9 mouse cellular contexts compared by ENCODE assay signal in the genomic region with DNA sequence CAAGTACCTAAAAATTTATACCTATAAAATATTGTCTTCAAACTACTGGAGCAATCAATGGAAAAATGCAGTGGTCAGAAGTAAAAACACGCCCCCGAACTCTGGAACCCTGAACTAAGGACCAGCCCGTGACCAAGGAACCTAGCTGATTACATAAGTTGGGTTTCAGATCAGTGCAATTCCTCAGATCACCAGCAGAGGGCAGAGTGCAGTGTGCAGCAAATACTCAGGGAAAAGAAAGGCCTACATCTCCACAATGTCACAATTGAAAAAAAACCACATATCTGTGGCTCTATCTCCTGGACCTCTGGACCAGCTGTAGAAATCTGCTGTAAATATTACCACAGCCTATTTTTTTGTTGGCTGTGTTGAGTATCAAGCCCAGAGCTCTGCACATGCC. TPM values are rescaled to one million over a fixed set of nuclear protein-coding genes. Genes with fewer than 3 reads are reported as not detected.
DNase-seq lines count a peak whose midpoint lies in the region; ATAC-seq lines count a peak whose summit lies in the region.
"Had no signal": no experiment of that assay in that cellular context is flagged by ENCODE, and none has a peak within 500 bp of the region (broad histone marks: within the 10 kb centered on the region; RNA-seq: fewer than 3 reads in every experiment).

No protein-coding gene starts in this region.

- H3K4me1 ChIP-seq in heart, embryonic 12.5 days (replicated peaks) = no peaks in the 10 kb centered on the region
- peaks cover 3% of the 10 kb centered on the region for H3K4me1 ChIP-seq in embryonic facial prominence, embryonic 10.5 days

- DNase-seq in heart, adult 18-20 months = peak; percentile 82 to 91
- peak; percentile 70 for DNase-seq in adrenal gland, postnatal 25 days
- DNase-seq in embryonic facial prominence, embryonic 10.5 days (ENCODE audit: low spot score) = peak; percentile 76
- DNase-seq in heart, postnatal 4 days = peak; percentile 87
- DNase-seq in left cerebral cortex, postnatal 10 days (ENCODE audit: extremely low spot score in 1 of 2, low spot score in 2 of 2) = peak; percentile 79 to 81
- peak; percentile 68 to 90 for DNase-seq in spleen, postnatal 4 days (ENCODE audit: low spot score in 2 of 2)

- intact Hi-C loops in left cerebral cortex, postnatal 10 days (cut with DNase I) = no loop called here

- H3K4me2 ChIP-seq in heart, embryonic 12.5 days = no peak overlapping the region

- H3K36me3 ChIP-seq in heart, embryonic 12.5 days = peaks cover 56% of the 10 kb centered on the region
- H3K36me3 ChIP-seq in embryonic facial prominence, embryonic 10.5 days (replicated peaks) = peaks cover 46% of the 10 kb centered on the region

- H3K27me3 ChIP-seq in heart, embryonic 12.5 days (replicated peaks) = no peaks in the 10 kb centered on the region
- H3K27me3 ChIP-seq in embryonic facial prominence, embryonic 10.5 days (replicated peaks; ENCODE audit: low read depth, poor library complexity, severe bottlenecking) = no peaks in the 10 kb centered on the region
- H3K27me3 ChIP-seq: megakaryocyte, embryonic 14.5 days had no signal

- no peak for ATAC-seq in heart, embryonic 12.5 days (ENCODE audit: insufficient number of reproducible peaks, low FRiP score)
- ATAC-seq in monocyte, adult 5-6 weeks (replicated peaks; ENCODE audit: insufficient number of reproducible peaks, low FRiP score, low TSS enrichment, poor library complexity, severe bottlenecking) = peak; percentile 77

- no peak overlapping the region for H3K9ac ChIP-seq in heart, embryonic 12.5 days

- H3K27ac ChIP-seq in heart, embryonic 12.5 days (ENCODE audit: poor library complexity, severe bottlenecking) = no peak overlapping the region
- H3K27ac ChIP-seq in embryonic facial prominence, embryonic 10.5 days (replicated peaks) = no peak overlapping the region

- no peaks in the 10 kb centered on the region for H3K9me3 ChIP-seq in heart, embryonic 12.5 days (replicated peaks)
- no peaks in the 10 kb centered on the region for H3K9me3 ChIP-seq in embryonic facial prominence, embryonic 10.5 days

- no peak overlapping the region for H3K4me3 ChIP-seq in heart, embryonic 12.5 days
- H3K4me3 ChIP-seq in embryonic facial prominence, embryonic 10.5 days = no peak overlapping the region
- H3K4me3 ChIP-seq: megakaryocyte, embryonic 14.5 days had no signal

- 30% methylated on average over 3 of the region's 3 CpGs for WGBS in heart, embryonic 12.5 days
- WGBS in embryonic facial prominence, embryonic 10.5 days = 49% methylated on average over 3 of the region's 3 CpGs

RNA-seq across cellular contexts. Expression of gene Mcur1, which starts 13.1 kb away (rescaled TPM):
- total RNA-seq in heart, adult 18-20 months (2021) = 10 to 100 TPM; 49.3 to 52.2 TPM
- 18.2 and 19.7 TPM in 2 replicates for polyA plus RNA-seq in heart, embryonic 12.5 days (2016; fragmentation: Nextera tagmentation; extraction: Ambion mirVana)
- 38.0 and 38.6 TPM in 2 replicates for total RNA-seq in adrenal gland, postnatal 25 days (2021)
- 9.5 and 10.1 TPM in 2 replicates for polyA plus RNA-seq in embryonic facial prominence, embryonic 10.5 days (2016; fragmentation: Nextera tagmentation; extraction: Ambion mirVana)
- total RNA-seq in heart, postnatal 4 days (2021) = 10 to 100 TPM; 34.6 to 36.9 TPM
- total RNA-seq in left cerebral cortex, postnatal 10 days (2021) = 10 to 100 TPM; 12.1 to 12.2 TPM
- 32.0 to 39.8 TPM (median 37.9 TPM) in 3 replicates for total RNA-seq in monocyte, adult 5-6 weeks (2017)
